Mouse (Mus musculus): ENCODE data around the gene Tmem200b.

- TF ChIP-seq POLR2A (IDR thresholded peaks at IDR 0.05; ENCODE audit: control insufficient read depth in 1 of 2, insufficient read depth in 1 of 2, low read depth in 1 of 2, low read length in 2 of 2, poor library complexity in 1 of 2) (no peak), EP300 (IDR thresholded peaks at IDR 0.05; ENCODE audit: low read depth in 1 of 2, low read length in 2 of 2) (no peak), CTCF (IDR thresholded peaks at IDR 0.05 in 2 of 3, conservative IDR thresholded peaks at IDR 0.05 in 1 of 3; ENCODE audit: control insufficient read depth in 1 of 3, insufficient read depth in 1 of 3, low read depth in 2 of 3, low read length in 3 of 3, poor library complexity in 1 of 3, severe bottlenecking in 1 of 3) (no peak), RAD21 (IDR thresholded peaks at IDR 0.05; ENCODE audit: low read depth, low read length) (no peak), CHD2 (IDR thresholded peaks at IDR 0.05; ENCODE audit: low read length) (no peak), MAFK (IDR thresholded peaks at IDR 0.05; ENCODE audit: borderline replicate concordance, low read depth, low read length) (no peak), TAL1 (IDR thresholded peaks at IDR 0.05; ENCODE audit: low read length) (no peak), GATA1 (IDR thresholded peaks at IDR 0.05; ENCODE audit: low read depth, low read length) (no peak), ZC3H11A (IDR thresholded peaks at IDR 0.05; ENCODE audit: low read depth, low read length) (no peak), ZNF384 (IDR thresholded peaks at IDR 0.05; ENCODE audit: low read depth, low read length) (no peak)
Observed at GRCm38 (mm10) chr4:131885376-131885775, 36.2 kb upstream of the Tmem200b start.

Data from MEL (cell line).